Mouse (Mus musculus) macrophage (primary cell): ENCODE measurements around the gene Arpin. TPM values are rescaled to one million over a fixed set of nuclear protein-coding genes. Genes with fewer than 3 reads are reported as not detected.
A peak's percentile ranks its signal among the peaks of the same experiment; 100 is the strongest.

Experiments
- H3K27ac ChIP-seq: fragments of 350-480 bp; formaldehyde crosslinking; 2 replicates; pipeline ENCODE4 v1.9.0; 2021
- H3K36me3 ChIP-seq: fragments of 350-480 bp; formaldehyde crosslinking; 2 replicates; pipeline ENCODE4 v1.9.0; 2021; ENCODE audit errors: inconsistent target
- H3K4me3 ChIP-seq: fragments of 350-480 bp; formaldehyde crosslinking; 2 replicates; pipeline ENCODE4 v1.9.0; 2021; ENCODE audit errors: inconsistent target
- H3K79me2 ChIP-seq: fragments of 350-480 bp; formaldehyde crosslinking; 2 replicates; pipeline ENCODE4 v1.9.0; 2021; ENCODE audit errors: inconsistent target
- whole genome bisulfite sequencing: methylation state at CpG from one replicate; pipeline ENCODE4 v1.1.7; 2026; ENCODE audit warnings: inconsistent platforms; ENCODE audit not compliant: missing documents; 5-methylcytosine and 5-hydroxymethylcytosine counted together
- polyA plus RNA-seq: library from polyadenylated mRNA; stranded (reverse); fragments of 250-400 nt; gene quantifications from 3 replicates; pipeline ENCODE4 v1.2.4, GENCODE M21; 2018; ENCODE audit warnings: inconsistent platforms

The Arpin gene
- polyA plus RNA-seq, 1 experiment from 2014 or later: 6.0 TPM

- no peaks in the 10 kb centered on the region for H3K79me2 ChIP-seq
- H3K27ac ChIP-seq: no peak overlapping the region
- peaks cover 8% of the 10 kb centered on the region; the same call in 1 of the 2 replicates for H3K36me3 ChIP-seq
- H3K4me3 ChIP-seq: no peak overlapping the region
- WGBS: 91% methylated on average over 6 of the region's 6 CpGs
These were observed 55.1 kb downstream of the Arpin start for GRCm38 (mm10) chr7:79880033-79880432.

- Histone ChIP-seq H3K27ac (peak overlapping the region; percentile 13; the same call in 1 of the 2 replicates), H3K36me3 (peaks cover 8% of the 10 kb centered on the region; the same call in 1 of the 2 replicates), H3K4me3 (no peak overlapping the region), H3K79me2 (no peaks in the 10 kb centered on the region)
- WGBS: 96% methylated on average over 2 of the region's 2 CpGs
These were observed 56.6 kb downstream of the Arpin start for GRCm38 (mm10) chr7:79878455-79879025.

Other genes starting within 250 kb of the Arpin start
- 0.44 to 1.3 TPM (median 0.49 TPM) in 3 replicates for gene Kif7, start 219.6 kb downstream of the Arpin start, polyA plus RNA-seq
- not detected in 3 replicates for gene Plin1, start 202.5 kb downstream of the Arpin start, polyA plus RNA-seq
- 5.4 to 5.6 TPM (median 5.5 TPM) in 3 replicates for gene Pex11a, start 192.2 kb downstream of the Arpin start, polyA plus RNA-seq
- gene Wdr93, start 192.2 kb downstream of the Arpin start, polyA plus RNA-seq: 0.06 TPM in 1 of 3 replicates, not detected in the others
- gene Mesp1, start 141.6 kb downstream of the Arpin start, polyA plus RNA-seq: not detected in 3 replicates
- 0.12 TPM in 1 of 3 replicates, not detected in the others for gene Mesp2, start 124.6 kb downstream of the Arpin start, polyA plus RNA-seq
- 640 to 2,077 TPM (median 1,213 TPM) in 3 replicates for gene Anpep, start 74.3 kb downstream of the Arpin start, polyA plus RNA-seq
- gene Ap3s2, start 14.7 kb downstream of the Arpin start, polyA plus RNA-seq: 9.2 to 13.3 TPM (median 12.1 TPM) in 3 replicates
- gene Zfp710, start 89.5 kb upstream of the Arpin start, polyA plus RNA-seq: 33.7 to 69.0 TPM (median 50.1 TPM) in 3 replicates
- gene Idh2, start 180.0 kb upstream of the Arpin start, polyA plus RNA-seq: 72.5 to 101 TPM (median 88.0 TPM) in 3 replicates